Mouse (Mus musculus) liver, embryonic 14.5 days (tissue): Measurements from ENCODE around the gene Trim9. TPM values are rescaled to one million over a fixed set of nuclear protein-coding genes. Genes with fewer than 3 reads are reported as not detected.

Experiments
- ATAC-seq: fragments of 200-750 bp; cut with Nextera tagmentation; 2 replicates; pipeline ENCODE4 v1.8.0; 2017; ENCODE audit warnings: moderate number of reproducible peaks, mild to moderate bottlenecking, moderate library complexity; ENCODE audit not compliant: insufficient read depth
- DNase-seq, 3 experiments: peaks; one replicate each; pipeline ENCODE4 v3.0.0-alpha.2; 2012 to 2013; ENCODE audit warnings: low read depth in 3 of 3, low spot score in 3 of 3
- H3K27ac ChIP-seq: fragments of 300-500 bp; sonication (generic); 2 replicates; pipeline ENCODE4 v1.5.1; 2014; ENCODE audit warnings: moderate library complexity, mild to moderate bottlenecking, control low read depth, inconsistent platforms
- H3K27me3 ChIP-seq: fragments of 300-500 bp; sonication (generic); 2 replicates; pipeline ENCODE4 v1.6.1; 2014; ENCODE audit warnings: mild to moderate bottlenecking, low read length, moderate library complexity; ENCODE audit not compliant: control insufficient read depth, insufficient read depth
- H3K36me3 ChIP-seq: fragments of 300-500 bp; sonication (generic); replicated peaks from 2 replicates; pipeline ENCODE4 v1.6.1; 2014; ENCODE audit warnings: low read depth; ENCODE audit not compliant: control insufficient read depth, insufficient read depth
- H3K4me1 ChIP-seq, 2 experiments: fragments of 200-500 bp in 1 of 2; fragments of 300-500 bp in 1 of 2; sonication (generic) in 1 of 2; replicated peaks; 2 replicates each; pipeline ENCODE4 v1.6.1; 2012 to 2014; ENCODE audit warnings: antibody characterized with exemption in 1 of 2, inconsistent platforms in 1 of 2, low read length in 1 of 2; ENCODE audit not compliant: control insufficient read depth in 2 of 2, insufficient read depth in 2 of 2
- H3K4me2 ChIP-seq: fragments of 300-500 bp; sonication (generic); 2 replicates; pipeline ENCODE4 v1.6.1; 2014; ENCODE audit warnings: low read depth, mild to moderate bottlenecking, control low read depth, moderate library complexity
- H3K4me3 ChIP-seq, 2 experiments: fragments of 200-500 bp in 1 of 2; fragments of 300-500 bp in 1 of 2; sonication (generic) in 1 of 2; 2 replicates each; pipeline ENCODE4 v1.5.1; 2012 to 2014; ENCODE audit warnings: low read depth in 2 of 2, low read length in 2 of 2, mild to moderate bottlenecking in 2 of 2, control low read depth in 1 of 2, inconsistent platforms in 1 of 2, moderate library complexity in 1 of 2; ENCODE audit not compliant: insufficient read depth in 1 of 2
- H3K9ac ChIP-seq: fragments of 300-500 bp; sonication (generic); replicated peaks from 2 replicates; pipeline ENCODE4 v1.6.1; 2014; ENCODE audit warnings: mild to moderate bottlenecking, control low read depth, moderate library complexity
- H3K9me3 ChIP-seq: fragments of 300-500 bp; sonication (generic); 2 replicates; pipeline ENCODE4 v1.6.1; 2016; ENCODE audit warnings: low read length, mixed read lengths; ENCODE audit not compliant: control insufficient read depth
- CTCF ChIP-seq: IDR thresholded peaks from 2 replicates; pipeline ENCODE4 v1.5.1; 2016; ENCODE audit warnings: antibody characterized with exemption, low read depth, control low read depth
- EP300 ChIP-seq: IDR thresholded peaks from 2 replicates; pipeline ENCODE4 v1.6.1; 2016; ENCODE audit warnings: antibody characterized with exemption, low read depth
- WGBS: fragments of 180-500 bp; shearing (Covaris S2); extraction: QIAGEN DNeasy Blood & Tissue Kit; methylation state at CpG from one replicate; pipeline ENCODE4 v1.1.7; 2014; ENCODE audit not compliant: insufficient replicate concordance; 5-methylcytosine and 5-hydroxymethylcytosine counted together
- polyA plus RNA-seq, 2 experiments: library from polyadenylated mRNA; depleted of rRNA in 1 of 2; stranded (reverse) in 1 of 2; unstranded in 1 of 2; fragments of >200 nt; fragmentation: Nextera tagmentation in 1 of 2; extraction: Ambion mirVana in 1 of 2; gene quantifications; 2 replicates each; pipeline versions ENCODE4 v1.2.1 to v1.2.3; 2012 to 2014

Gene Trim9
- polyA plus RNA-seq, 2 experiments, result 0.01 to 0.04 TPM

DNA sequence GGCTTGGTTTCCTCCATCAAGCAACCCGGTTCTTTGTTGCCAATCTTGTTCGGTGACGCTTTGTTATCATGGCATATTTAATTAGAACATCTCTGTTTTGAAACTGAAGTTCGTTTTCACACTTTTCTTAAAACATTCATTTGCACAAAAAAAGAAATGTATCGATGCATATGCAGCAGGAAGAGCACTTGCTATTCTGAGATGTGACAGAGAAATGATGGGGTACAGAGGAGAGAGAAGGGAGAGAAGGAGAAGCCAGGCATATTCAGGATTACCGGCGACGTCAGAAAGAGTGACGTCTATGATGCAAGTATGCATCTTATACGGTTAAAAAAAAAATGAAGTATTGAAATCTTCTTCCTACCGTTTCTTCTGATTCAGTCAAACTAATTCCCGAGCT is 21.9 kb upstream of the Trim9 start:
- H3K27ac ChIP-seq, result no peak overlapping the region
- H3K9me3 ChIP-seq, result no peaks in the 10 kb centered on the region
- ATAC-seq (no peak), DNase-seq (no peak)
- no peaks in the 10 kb centered on the region for H3K4me1 ChIP-seq
- WGBS, result 67% methylated on average over 12 of the region's 12 CpGs
- H3K36me3 ChIP-seq, result no peaks in the 10 kb centered on the region
- H3K4me3 ChIP-seq, result no peak overlapping the region
- H3K9ac ChIP-seq, result no peak overlapping the region
- H3K4me2 ChIP-seq, result no peak overlapping the region
- no peaks in the 10 kb centered on the region for H3K27me3 ChIP-seq
- TF ChIP-seq EP300 (no peak), CTCF (no peak)

DNA sequence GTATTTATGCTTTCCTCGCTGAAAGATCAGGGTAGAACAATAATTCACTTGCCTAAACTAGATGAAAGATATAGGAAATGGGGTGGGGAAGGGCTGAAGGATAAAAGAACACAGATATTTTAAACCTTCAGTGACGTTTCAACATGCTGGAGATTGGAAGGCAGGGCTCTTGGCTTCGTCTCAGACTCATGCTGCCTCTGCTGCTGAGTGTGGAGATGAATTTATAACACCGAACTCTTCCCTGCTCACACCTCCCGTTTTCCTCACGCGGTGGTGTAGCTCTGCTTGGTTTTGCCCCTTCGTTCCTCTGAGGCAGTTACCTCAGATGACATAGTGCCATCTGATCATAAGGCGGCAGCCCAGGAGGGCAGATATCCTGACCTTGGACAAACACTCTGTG is 21.4 kb upstream of the Trim9 start:
- no peak for ATAC-seq

DNA sequence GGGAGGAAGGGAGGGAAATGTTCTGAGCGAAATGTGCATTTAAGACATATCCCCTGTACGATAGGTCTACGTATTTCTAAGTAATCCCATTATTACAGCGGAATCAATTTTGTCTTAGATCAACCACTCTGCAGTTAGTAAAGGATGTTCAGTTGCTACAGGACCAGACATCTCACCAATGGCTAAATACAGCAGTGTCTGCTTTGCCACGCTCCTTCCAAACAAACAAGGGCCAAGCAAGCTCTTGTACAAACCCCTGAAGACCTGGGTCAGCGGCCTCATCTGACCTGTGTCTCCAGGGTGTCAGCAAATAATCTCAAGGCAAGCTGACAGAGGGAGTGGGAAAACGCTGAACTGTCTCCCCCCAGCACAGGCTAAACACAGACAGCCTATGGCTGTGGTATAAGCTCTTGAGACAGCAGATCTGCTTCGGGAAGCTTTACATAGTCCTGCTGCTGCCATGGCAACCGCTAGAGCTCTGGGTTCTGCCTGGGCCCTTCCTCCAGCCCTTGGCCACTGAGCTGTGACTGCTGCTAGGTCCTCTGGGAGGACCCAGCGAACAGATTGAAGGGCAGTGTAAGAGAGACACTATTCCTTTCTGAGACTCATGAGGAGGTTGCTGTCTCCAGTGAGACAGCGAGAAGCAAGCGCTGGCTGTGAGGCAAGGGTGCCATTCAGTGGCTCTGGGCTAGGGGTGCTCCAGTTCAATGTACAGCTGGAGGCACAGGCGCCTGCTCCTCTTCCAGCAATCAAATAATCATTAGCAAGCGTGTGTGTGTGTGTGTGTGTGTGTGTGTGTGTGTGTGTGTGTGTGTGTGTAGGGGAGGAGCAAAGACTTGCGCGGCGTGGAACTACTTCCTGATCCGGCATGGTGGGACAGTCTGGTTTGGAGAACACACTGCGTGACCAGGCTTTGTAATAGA is 20.2 kb upstream of the Trim9 start:
- Histone ChIP-seq H3K9ac (no peak overlapping the region), H3K9me3 (no peaks in the 10 kb centered on the region), H3K27me3 (no peaks in the 10 kb centered on the region), H3K4me3 (no peak overlapping the region), H3K27ac (no peak overlapping the region), H3K4me2 (no peak overlapping the region), H3K4me1 (no peaks in the 10 kb centered on the region), H3K36me3 (no peaks in the 10 kb centered on the region)
- DNase-seq (no peak), ATAC-seq (no peak)
- WGBS, result 52% methylated on average over 19 of the region's 19 CpGs
- TF ChIP-seq EP300 (no peak), CTCF (no peak)

More for the DNA sequence above, 21.4 kb upstream of the Trim9 start:
- no peaks in the 10 kb centered on the region for H3K27me3 ChIP-seq
- DNase-seq, result no peak
- H3K4me3 ChIP-seq, result no peak overlapping the region
- H3K9me3 ChIP-seq, result no peaks in the 10 kb centered on the region
- H3K27ac ChIP-seq, result no peak overlapping the region
- no peak overlapping the region for H3K4me2 ChIP-seq
- no peak overlapping the region for H3K9ac ChIP-seq
- no peaks in the 10 kb centered on the region for H3K4me1 ChIP-seq
- WGBS, result 69% methylated on average over 9 of the region's 9 CpGs
- TF ChIP-seq CTCF (no peak), EP300 (no peak)
- H3K36me3 ChIP-seq, result no peaks in the 10 kb centered on the region

DNA sequence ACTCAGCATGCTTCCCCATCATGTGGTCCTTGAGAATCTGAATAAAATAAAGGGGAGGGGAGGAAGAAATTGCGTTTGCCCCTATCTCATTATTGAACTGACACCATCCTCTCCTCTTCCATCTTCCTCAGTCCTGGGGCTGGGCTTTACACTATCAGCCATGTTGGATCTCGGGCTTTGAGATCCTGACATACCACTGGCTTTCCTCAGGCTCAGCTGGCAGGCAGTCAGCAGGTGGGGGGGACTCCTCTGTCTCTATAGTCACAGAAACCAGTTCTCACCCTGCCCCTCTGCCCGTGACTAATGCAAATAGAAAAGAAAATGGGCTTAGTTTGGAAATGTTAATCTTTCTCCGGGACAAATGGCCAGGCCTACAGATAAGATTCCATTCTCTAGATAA is 15.6 kb upstream of the Trim9 start:
- H3K9ac ChIP-seq, result no peak overlapping the region
- no peaks in the 10 kb centered on the region for H3K9me3 ChIP-seq
- no peaks in the 10 kb centered on the region for H3K36me3 ChIP-seq
- WGBS, result 36% methylated on average over 4 of the region's 4 CpGs
- H3K27me3 ChIP-seq, result no peaks in the 10 kb centered on the region
- H3K27ac ChIP-seq, result no peak overlapping the region
- no peak for DNase-seq
- H3K4me3 ChIP-seq, result no peak overlapping the region
- no peak for TF ChIP-seq EP300
- no peak for TF ChIP-seq CTCF
- ATAC-seq, result no peak
- no peaks in the 10 kb centered on the region for H3K4me1 ChIP-seq
- no peak overlapping the region for H3K4me2 ChIP-seq

DNA sequence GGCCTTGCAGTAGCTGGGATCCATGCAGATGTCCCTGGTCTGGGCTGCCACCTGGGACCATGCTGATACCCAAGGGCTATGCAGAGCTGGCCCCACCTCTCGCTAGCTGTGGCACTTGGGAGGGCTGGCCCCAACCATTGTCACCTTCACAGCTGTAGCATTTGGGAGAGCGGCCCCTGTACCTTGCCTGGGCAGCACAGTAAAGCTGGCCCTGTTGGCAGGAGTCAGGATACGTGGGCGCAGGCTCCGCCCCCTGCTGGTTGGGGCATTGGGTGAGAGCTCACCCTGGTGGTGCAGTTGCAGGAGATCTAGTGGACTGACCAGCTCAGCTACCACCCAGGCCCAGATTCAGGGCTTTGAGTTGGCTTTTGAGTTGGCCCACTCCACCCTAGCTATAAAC is 12.9 kb upstream of the Trim9 start:
- ATAC-seq (no peak), DNase-seq (no peak)
- no peak overlapping the region for H3K4me3 ChIP-seq
- no peak overlapping the region for H3K4me2 ChIP-seq
- no peaks in the 10 kb centered on the region for H3K9me3 ChIP-seq
- H3K36me3 ChIP-seq, result no peaks in the 10 kb centered on the region
- TF ChIP-seq CTCF, result peak; percentile 72
- no peak for TF ChIP-seq EP300
- H3K27ac ChIP-seq, result no peak overlapping the region
- no peaks in the 10 kb centered on the region for H3K27me3 ChIP-seq
- 55% methylated on average over 5 of the region's 5 CpGs for WGBS
- no peaks in the 10 kb centered on the region for H3K4me1 ChIP-seq
- no peak overlapping the region for H3K9ac ChIP-seq
